Mouse (Mus musculus): ENCODE measurements around the gene Smad9. TPM values are rescaled to one million over a fixed set of nuclear protein-coding genes. Genes with fewer than 3 reads are reported as not detected.

Smad9 gene
- polyA plus RNA-seq, 1 experiment = not detected

GRCm38 (mm10) chr3:54807061-54807661 is 51.8 kb downstream of the Smad9 start:
- Histone ChIP-seq H3K4me3 (replicated peaks; ENCODE audit: control insufficient read depth, low read depth, low read length) (peak overlapping the region; percentile 96), H3K4me1 (ENCODE audit: control insufficient read depth, insufficient read depth, low read length) (no peaks in the 10 kb centered on the region), H3K27ac (ENCODE audit: control insufficient read depth, insufficient read depth, low read depth, low read length, poor library complexity) (peak overlapping the region; percentile 77)
- under 1% methylated on average over 56 of the region's 56 CpGs for WGBS
- TF ChIP-seq POLR2A (IDR thresholded peaks at IDR 0.05; ENCODE audit: borderline replicate concordance, control insufficient read depth, low read depth, low read length) = no peak
- no peak for TF ChIP-seq CTCF (IDR thresholded peaks at IDR 0.05; ENCODE audit: control insufficient read depth, insufficient read depth, low read length)

DNA sequence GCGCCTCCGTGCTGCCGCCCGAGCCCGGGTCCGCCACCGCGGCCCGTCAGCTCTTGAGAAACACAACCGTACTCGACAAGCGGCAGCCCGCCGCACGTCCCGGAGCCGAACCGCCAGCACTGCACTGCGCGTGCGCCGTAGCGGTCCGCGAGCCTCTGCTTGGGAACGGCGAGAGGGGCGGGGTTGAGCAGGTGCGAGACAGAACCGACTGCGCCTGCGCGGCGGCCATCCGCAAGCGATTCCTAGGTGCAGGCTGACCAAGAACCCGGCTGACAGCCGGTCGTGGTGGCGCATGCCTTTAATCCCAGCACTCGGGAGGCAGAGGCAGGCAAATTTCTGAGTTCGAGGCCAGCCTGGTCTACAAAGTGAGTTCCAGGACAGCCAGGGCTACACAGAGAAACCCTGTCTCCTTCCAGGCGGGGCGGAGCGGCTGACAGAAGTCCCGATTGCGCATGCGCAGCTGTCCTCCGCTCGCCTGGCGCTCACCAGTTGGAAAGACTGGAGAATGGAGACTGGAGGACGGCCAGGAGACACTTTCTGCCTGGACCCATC is 52.4 kb downstream of the Smad9 start, which contains the start of gene Rfxap:
TSS of gene Rfxap (minus strand) at position 126 of the 552 bp plus-strand sequence.
- no peak for TF ChIP-seq CTCF (IDR thresholded peaks at IDR 0.05; ENCODE audit: control insufficient read depth, insufficient read depth, low read length)
- TF ChIP-seq POLR2A (IDR thresholded peaks at IDR 0.05; ENCODE audit: borderline replicate concordance, control insufficient read depth, low read depth, low read length) = peak; percentile 90
- peak within 1 kb of the TSS; percentile 96 for H3K4me3 ChIP-seq (replicated peaks; ENCODE audit: control insufficient read depth, low read depth, low read length)
- H3K27ac ChIP-seq (ENCODE audit: control insufficient read depth, insufficient read depth, low read depth, low read length, poor library complexity) = peak within 1 kb of the TSS; percentile 77
- under 1% methylated on average over 52 of the region's 52 CpGs for WGBS
- H3K4me1 ChIP-seq (ENCODE audit: control insufficient read depth, insufficient read depth, low read length) = no peaks in the 10 kb centered on the region

DNA sequence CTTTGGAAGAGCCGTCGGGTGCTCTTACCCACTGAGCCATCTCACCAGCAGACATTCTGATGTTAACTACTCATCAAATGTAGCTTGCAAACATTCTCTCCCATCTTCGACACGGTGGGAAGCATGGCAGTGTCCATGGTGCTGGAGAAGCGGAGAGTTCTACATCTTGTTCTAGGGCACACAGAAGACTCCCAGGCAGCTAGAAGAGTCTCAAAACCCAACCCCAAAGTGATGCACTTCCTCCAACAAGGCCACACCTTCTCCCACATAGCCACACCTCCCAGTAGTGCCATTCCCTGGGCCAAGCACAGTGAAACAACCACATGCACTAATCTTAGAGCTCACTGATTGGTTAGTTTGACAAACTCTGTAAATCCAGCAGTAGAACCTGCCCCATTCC is 53.7 kb downstream of the Smad9 start:
- 65% methylated on average over 5 of the region's 5 CpGs for WGBS
- no peak for TF ChIP-seq POLR2A (IDR thresholded peaks at IDR 0.05; ENCODE audit: borderline replicate concordance, control insufficient read depth, low read depth, low read length)
- no peak for TF ChIP-seq CTCF (IDR thresholded peaks at IDR 0.05; ENCODE audit: control insufficient read depth, insufficient read depth, low read length)

GRCm38 (mm10) chr3:54811616-54812015 is 56.2 kb downstream of the Smad9 start:
- Histone ChIP-seq H3K27ac (ENCODE audit: control insufficient read depth, insufficient read depth, low read depth, low read length, poor library complexity) (no peak overlapping the region), H3K4me1 (ENCODE audit: control insufficient read depth, insufficient read depth, low read length) (no peaks in the 10 kb centered on the region), H3K4me3 (replicated peaks; ENCODE audit: control insufficient read depth, low read depth, low read length) (no peak overlapping the region)
- no peak for TF ChIP-seq POLR2A (IDR thresholded peaks at IDR 0.05; ENCODE audit: borderline replicate concordance, control insufficient read depth, low read depth, low read length)
- WGBS = 52% methylated on average over 1 of the region's 1 CpGs

More for the DNA sequence above, 53.7 kb downstream of the Smad9 start:
- Histone ChIP-seq H3K4me3 (replicated peaks; ENCODE audit: control insufficient read depth, low read depth, low read length) (no peak overlapping the region), H3K27ac (ENCODE audit: control insufficient read depth, insufficient read depth, low read depth, low read length, poor library complexity) (no peak overlapping the region), H3K4me1 (ENCODE audit: control insufficient read depth, insufficient read depth, low read length) (no peaks in the 10 kb centered on the region)

DNA sequence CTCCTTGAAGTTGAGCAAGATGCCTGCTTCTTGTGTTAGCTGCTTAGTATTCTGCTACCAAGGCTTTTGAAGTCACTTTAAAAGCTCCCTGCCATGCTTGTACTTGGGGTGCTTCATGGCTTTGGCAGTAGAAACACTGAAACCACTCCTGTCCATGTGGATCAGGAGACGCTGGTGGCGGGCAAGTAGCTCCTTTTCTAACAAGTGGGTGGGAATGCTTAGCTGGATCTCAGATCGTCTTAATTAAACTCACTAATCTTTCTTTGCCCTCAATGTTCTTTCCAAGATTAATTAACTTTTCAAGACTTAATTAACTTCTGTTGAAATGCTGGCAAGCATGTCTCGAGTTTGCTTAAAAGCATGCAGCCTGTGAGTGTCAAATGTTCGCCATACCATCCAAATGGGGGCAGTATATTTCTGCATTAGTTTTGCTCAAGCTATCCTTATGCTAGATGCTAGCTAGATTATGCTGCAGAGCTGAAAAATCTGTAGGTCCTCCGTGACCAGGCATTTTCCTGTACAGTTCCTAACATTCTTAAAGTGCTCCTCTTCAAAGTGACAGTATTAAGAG is 58.1 kb downstream of the Smad9 start:
- TF ChIP-seq CTCF (IDR thresholded peaks at IDR 0.05; ENCODE audit: control insufficient read depth, insufficient read depth, low read length) = no peak
- no peak for TF ChIP-seq POLR2A (IDR thresholded peaks at IDR 0.05; ENCODE audit: borderline replicate concordance, control insufficient read depth, low read depth, low read length)
- H3K4me1 ChIP-seq (ENCODE audit: control insufficient read depth, insufficient read depth, low read length) = no peaks in the 10 kb centered on the region
- H3K4me3 ChIP-seq (replicated peaks; ENCODE audit: control insufficient read depth, low read depth, low read length) = no peak overlapping the region
- H3K27ac ChIP-seq (ENCODE audit: control insufficient read depth, insufficient read depth, low read depth, low read length, poor library complexity) = no peak overlapping the region
- WGBS = 76% methylated on average over 6 of the region's 6 CpGs

- WGBS = under 1% methylated on average over 6 of the region's 6 CpGs
- TF ChIP-seq CTCF (IDR thresholded peaks at IDR 0.05; ENCODE audit: control insufficient read depth, insufficient read depth, low read length) (no peak), POLR2A (IDR thresholded peaks at IDR 0.05; ENCODE audit: borderline replicate concordance, control insufficient read depth, low read depth, low read length) (no peak)
- Histone ChIP-seq H3K4me3 (replicated peaks; ENCODE audit: control insufficient read depth, low read depth, low read length) (no peak overlapping the region), H3K4me1 (ENCODE audit: control insufficient read depth, insufficient read depth, low read length) (no peaks in the 10 kb centered on the region), H3K27ac (ENCODE audit: control insufficient read depth, insufficient read depth, low read depth, low read length, poor library complexity) (no peak overlapping the region)
Observed at GRCm38 (mm10) chr3:54814622-54815021, 59.2 kb downstream of the Smad9 start.

DNA sequence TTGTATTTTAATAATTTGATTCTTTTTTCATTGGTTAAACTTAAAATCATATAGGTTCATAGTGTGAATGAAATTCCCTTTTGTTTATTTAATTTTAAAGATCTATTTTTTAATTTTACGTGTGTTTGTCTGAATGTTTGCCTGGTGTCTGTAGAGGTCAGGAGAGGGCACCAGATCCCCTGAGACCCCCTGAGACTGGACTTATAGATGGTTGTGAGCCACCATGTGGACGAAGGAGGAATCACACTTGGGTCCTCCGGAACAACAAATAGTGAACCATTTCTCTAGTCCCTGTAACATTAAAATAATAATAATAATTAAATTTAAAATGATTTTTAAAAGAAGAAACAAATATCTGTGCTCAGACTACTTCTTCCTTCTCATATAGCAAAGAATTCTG is 59.9 kb downstream of the Smad9 start:
- TF ChIP-seq CTCF (IDR thresholded peaks at IDR 0.05; ENCODE audit: control insufficient read depth, insufficient read depth, low read length) (peak; percentile 72), POLR2A (IDR thresholded peaks at IDR 0.05; ENCODE audit: borderline replicate concordance, control insufficient read depth, low read depth, low read length) (no peak)
- Histone ChIP-seq H3K4me3 (replicated peaks; ENCODE audit: control insufficient read depth, low read depth, low read length) (no peak overlapping the region), H3K4me1 (ENCODE audit: control insufficient read depth, insufficient read depth, low read length) (no peaks in the 10 kb centered on the region; the same call in 1 of the 2 replicates), H3K27ac (ENCODE audit: control insufficient read depth, insufficient read depth, low read depth, low read length, poor library complexity) (no peak overlapping the region)
- 8% methylated on average over 3 of the region's 3 CpGs for WGBS

DNA sequence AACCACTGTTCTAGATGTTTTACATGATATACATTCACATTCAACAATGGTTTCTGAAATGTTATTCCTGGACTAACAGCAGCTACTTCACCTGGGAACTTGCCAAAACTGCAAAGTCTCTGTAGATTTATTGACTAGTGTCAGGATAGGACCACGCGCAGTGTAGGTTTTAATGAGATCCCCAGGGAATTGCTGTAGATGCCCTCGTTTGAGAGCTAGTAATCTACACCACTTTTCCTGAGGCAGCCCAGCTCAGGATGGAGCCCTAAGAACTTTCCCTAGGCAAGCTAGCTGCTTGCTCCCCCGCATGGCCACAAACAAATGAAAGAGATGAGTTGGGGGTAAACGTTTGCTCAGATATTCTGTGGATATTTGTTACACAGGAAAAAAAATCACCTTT is 67.1 kb downstream of the Smad9 start:
- no peak overlapping the region for H3K4me3 ChIP-seq (replicated peaks; ENCODE audit: control insufficient read depth, low read depth, low read length)
- H3K27ac ChIP-seq (ENCODE audit: control insufficient read depth, insufficient read depth, low read depth, low read length, poor library complexity) = no peak overlapping the region
- WGBS = 79% methylated on average over 5 of the region's 5 CpGs
- H3K4me1 ChIP-seq (ENCODE audit: control insufficient read depth, insufficient read depth, low read length) = no peaks in the 10 kb centered on the region; the same call in 1 of the 2 replicates
- TF ChIP-seq POLR2A (IDR thresholded peaks at IDR 0.05; ENCODE audit: borderline replicate concordance, control insufficient read depth, low read depth, low read length) (no peak), CTCF (IDR thresholded peaks at IDR 0.05; ENCODE audit: control insufficient read depth, insufficient read depth, low read length) (no peak)
